Mouse (Mus musculus) hindbrain, embryonic 11.5 days (tissue): ENCODE measurements around the gene Mlycd. TPM values are rescaled to one million over a fixed set of nuclear protein-coding genes. Genes with fewer than 3 reads are reported as not detected.

Experiments used
- ATAC-seq: fragments of 200-750 bp; cut with Nextera tagmentation; 2 replicates; pipeline ENCODE4 v1.8.0; 2017; ENCODE audit warnings: mild to moderate bottlenecking, moderate TSS enrichment, moderate library complexity; ENCODE audit not compliant: low FRiP score
- DNase-seq: peaks from one replicate; pipeline ENCODE4 v3.0.0-alpha.2; 2015; ENCODE audit warnings: low spot score
- H3K27ac ChIP-seq: fragments of 300-500 bp; sonication (generic); 2 replicates; pipeline ENCODE4 v1.5.1; 2014; ENCODE audit warnings: mild to moderate bottlenecking, low read depth, low read length
- H3K27me3 ChIP-seq: fragments of 300-500 bp; sonication (generic); 2 replicates; pipeline ENCODE4 v1.6.1; 2014; ENCODE audit warnings: mild to moderate bottlenecking, low read length, moderate library complexity, mixed read lengths; ENCODE audit not compliant: control insufficient read depth, insufficient read depth
- H3K36me3 ChIP-seq: fragments of 300-500 bp; sonication (generic); 2 replicates; pipeline ENCODE4 v1.6.1; 2014; ENCODE audit warnings: mild to moderate bottlenecking, low read length, moderate library complexity, mixed read lengths; ENCODE audit not compliant: control insufficient read depth, insufficient read depth
- H3K4me1 ChIP-seq: fragments of 300-500 bp; sonication (generic); replicated peaks from 2 replicates; pipeline ENCODE4 v1.6.1; 2014; ENCODE audit warnings: low read length, mixed read lengths; ENCODE audit not compliant: control insufficient read depth, insufficient read depth
- H3K4me2 ChIP-seq: fragments of 300-500 bp; sonication (generic); replicated peaks from 2 replicates; pipeline ENCODE4 v1.6.1; 2014; ENCODE audit warnings: mild to moderate bottlenecking, low read depth, low read length
- H3K4me3 ChIP-seq: fragments of 300-500 bp; sonication (generic); 2 replicates; pipeline ENCODE4 v1.5.1; 2014; ENCODE audit warnings: low read depth, low read length
- H3K9ac ChIP-seq: fragments of 300-500 bp; sonication (generic); 2 replicates; pipeline ENCODE4 v1.6.1; 2014; ENCODE audit warnings: low read depth, low read length
- H3K9me3 ChIP-seq: fragments of 300-500 bp; sonication (generic); 2 replicates; pipeline ENCODE4 v1.6.1; 2016; ENCODE audit warnings: low read length; ENCODE audit not compliant: control insufficient read depth
- WGBS: fragments of 180-500 bp; shearing (Covaris S2); extraction: QIAGEN DNeasy Blood & Tissue Kit; methylation state at CpG from one replicate; pipeline ENCODE4 v1.1.7; 2014; 5-methylcytosine and 5-hydroxymethylcytosine counted together
- polyA plus RNA-seq: library from polyadenylated mRNA; unstranded; fragments of >200 nt; fragmentation: Nextera tagmentation; extraction: Ambion mirVana; gene quantifications from 2 replicates; pipeline ENCODE4 v1.2.1, GENCODE M21; 2014

Mlycd gene
- polyA plus RNA-seq, 1 experiment from 2014 or later = 9.2 TPM

DNA sequence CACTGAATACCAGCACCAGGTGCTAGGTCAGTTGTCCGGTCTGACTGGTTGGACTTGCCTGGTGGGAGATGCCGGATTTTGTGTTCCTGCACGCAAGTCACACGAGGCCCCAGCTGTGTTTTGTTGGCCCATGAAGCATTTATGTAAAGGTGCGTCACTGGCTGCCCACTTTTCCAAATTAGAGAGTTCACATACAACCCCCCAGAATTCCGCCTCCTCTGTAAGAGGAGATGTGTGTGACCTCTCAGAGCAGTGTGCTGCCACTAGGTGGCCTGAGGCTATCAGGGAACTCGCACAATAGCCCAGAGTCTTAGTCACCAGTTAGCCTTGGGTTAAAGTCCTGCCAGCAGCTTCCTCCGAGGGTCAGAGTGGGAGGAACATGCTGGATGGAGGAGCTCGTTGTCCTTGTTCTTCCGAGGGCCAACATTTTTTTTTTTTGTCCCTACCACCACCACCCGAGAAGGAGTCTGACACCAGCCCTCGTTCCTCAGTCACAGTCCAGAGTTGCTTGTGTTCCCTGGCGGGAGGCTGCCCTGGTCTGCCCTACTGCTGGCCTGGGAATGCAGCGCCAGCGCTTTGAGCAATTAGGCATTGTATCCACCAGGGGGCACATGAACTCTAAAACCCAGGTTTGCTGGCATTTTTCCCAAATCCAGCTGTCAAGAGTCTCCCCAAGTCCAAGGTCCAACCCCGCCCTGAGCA, 45.7 kb downstream of the Mlycd start:
- Histone ChIP-seq H3K4me2 (peak overlapping the region; percentile 9; the same call in 1 of the 2 replicates), H3K4me1 (no peaks in the 10 kb centered on the region), H3K9ac (no peak overlapping the region), H3K36me3 (no peaks in the 10 kb centered on the region), H3K9me3 (no peaks in the 10 kb centered on the region), H3K27ac (no peak overlapping the region), H3K27me3 (no peaks in the 10 kb centered on the region), H3K4me3 (no peak overlapping the region)
- DNase-seq = peak; percentile 86
- ATAC-seq = peak; percentile 61
- WGBS = 13% methylated on average over 16 of the region's 16 CpGs

DNA sequence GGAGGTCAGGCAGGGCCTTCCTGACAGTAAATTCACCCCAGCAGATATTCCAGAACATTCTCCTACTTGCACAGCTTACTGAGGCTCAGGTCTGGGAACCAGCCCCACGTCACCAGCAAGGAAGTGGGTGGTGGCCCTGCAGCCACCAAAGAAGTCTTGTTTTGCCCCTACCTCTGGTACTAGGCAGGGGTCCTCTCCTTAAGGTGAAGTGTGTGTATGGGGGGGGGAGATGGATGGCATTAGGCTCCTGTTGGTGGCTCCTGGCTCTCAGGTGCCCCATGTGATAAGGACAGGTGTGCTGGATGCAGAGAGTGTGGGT, 46.2 kb downstream of the Mlycd start:
- Histone ChIP-seq H3K4me3 (no peak overlapping the region), H3K9me3 (no peaks in the 10 kb centered on the region), H3K4me1 (no peaks in the 10 kb centered on the region), H3K36me3 (no peaks in the 10 kb centered on the region), H3K4me2 (no peak overlapping the region), H3K27me3 (no peaks in the 10 kb centered on the region), H3K9ac (no peak overlapping the region), H3K27ac (no peak overlapping the region)
- ATAC-seq = peak; percentile 26; the same call in 1 of the 2 replicates
- no peak for DNase-seq
- WGBS = 40% methylated on average over 1 of the region's 1 CpGs

DNA sequence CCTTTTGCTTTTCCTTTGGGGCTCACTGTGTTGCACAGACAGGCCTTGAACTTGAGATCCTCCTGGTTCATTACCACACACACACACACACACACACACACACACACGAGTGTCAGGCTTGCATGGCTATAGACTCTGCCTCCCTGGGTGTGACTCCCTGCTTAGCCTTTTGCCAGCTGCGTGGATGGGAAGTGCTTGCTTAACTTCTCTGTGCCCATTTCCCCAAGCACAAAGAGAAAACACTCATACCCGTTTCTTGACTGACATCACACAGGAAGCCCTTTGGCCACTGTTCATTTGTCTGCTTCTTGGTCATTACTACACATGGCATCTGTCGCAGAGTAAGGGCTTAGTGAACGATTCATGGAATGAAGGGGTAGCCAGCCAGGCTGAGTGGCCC, 47.3 kb downstream of the Mlycd start:
- ATAC-seq (no peak), DNase-seq (no peak)
- Histone ChIP-seq H3K9me3 (no peaks in the 10 kb centered on the region), H3K36me3 (no peaks in the 10 kb centered on the region), H3K4me1 (no peaks in the 10 kb centered on the region), H3K9ac (no peak overlapping the region), H3K4me2 (no peak overlapping the region), H3K4me3 (no peak overlapping the region), H3K27me3 (no peaks in the 10 kb centered on the region; the same call in 1 of the 2 replicates), H3K27ac (no peak overlapping the region)
- 73% methylated on average over 5 of the region's 5 CpGs for whole genome bisulfite sequencing

DNA sequence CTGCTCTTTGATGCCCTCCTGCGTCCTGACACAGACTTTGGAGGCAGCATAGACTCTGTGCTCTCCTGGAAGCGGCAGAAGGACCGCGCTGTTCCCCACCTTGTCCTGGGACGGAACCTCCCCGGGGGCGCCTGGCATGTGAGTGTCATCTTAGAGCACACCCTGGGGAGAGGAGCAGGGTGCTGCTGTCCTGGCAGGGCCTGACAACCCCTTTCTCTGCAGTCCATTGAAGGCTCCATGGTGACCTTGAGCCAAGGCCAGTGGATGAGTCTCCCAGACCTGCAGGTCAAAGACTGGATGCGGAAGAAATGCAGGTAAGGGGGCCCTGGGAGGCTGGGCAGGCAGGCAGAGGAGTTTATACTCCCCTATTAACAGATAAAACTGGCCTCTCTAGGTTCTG, 48.3 kb downstream of the Mlycd start:
- WGBS = 92% methylated on average over 8 of the region's 8 CpGs
- no peaks in the 10 kb centered on the region for H3K4me1 ChIP-seq
- H3K9ac ChIP-seq = no peak overlapping the region
- ATAC-seq = no peak
- H3K4me2 ChIP-seq = no peak overlapping the region
- no peak overlapping the region for H3K27ac ChIP-seq
- H3K36me3 ChIP-seq = no peaks in the 10 kb centered on the region
- peaks cover 5% of the 10 kb centered on the region for H3K27me3 ChIP-seq
- no peak for DNase-seq
- H3K9me3 ChIP-seq = no peaks in the 10 kb centered on the region
- H3K4me3 ChIP-seq = no peak overlapping the region

DNA sequence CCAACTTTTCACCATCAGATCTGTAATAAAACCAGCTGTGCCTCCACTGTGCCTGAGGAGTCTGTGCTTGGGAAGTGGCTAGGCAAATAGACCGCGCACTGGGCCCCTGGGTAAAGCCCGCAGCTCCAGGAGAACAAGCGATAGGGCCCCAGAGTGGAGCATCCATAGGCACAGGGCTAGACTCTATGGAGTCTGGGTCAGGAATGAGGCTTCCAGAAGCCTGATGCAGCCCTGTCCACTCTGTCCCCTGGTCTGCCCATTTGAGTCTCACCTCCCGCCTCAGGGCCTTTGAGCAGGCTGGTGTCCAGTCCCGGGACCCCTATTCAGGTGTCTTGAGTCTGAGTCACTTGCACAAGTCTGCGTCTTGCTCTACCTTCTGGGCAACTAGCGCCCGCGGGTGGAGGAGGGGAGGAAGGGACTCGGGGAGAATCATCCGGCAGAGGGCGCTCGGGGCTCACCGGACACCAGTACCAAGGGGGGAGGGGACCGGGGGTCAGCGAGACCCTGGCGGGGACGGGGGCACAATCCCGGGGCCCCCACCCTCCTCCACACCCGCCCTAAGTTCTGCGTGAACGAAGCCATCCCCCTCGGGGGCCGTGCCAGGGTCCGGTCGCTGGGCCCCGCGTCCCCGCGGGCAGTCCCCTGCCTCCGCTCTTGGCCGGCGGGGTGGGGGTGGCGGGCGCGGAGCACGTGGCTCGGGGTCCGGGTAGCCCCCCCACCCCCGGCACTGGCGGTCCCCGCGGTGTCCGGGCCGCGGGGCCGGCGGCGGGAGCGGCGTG, 51.7 kb downstream of the Mlycd start, which contains the start of gene Necab2:
Gene Necab2 (plus strand): TSS at position 509 of the 779 bp plus-strand sequence.
- WGBS = 7% methylated on average over 12 of the region's 52 CpGs
- Histone ChIP-seq H3K9me3 (no peaks in the 10 kb centered on the region), H3K4me3 (peak within 1 kb of the TSS; percentile 73), H3K9ac (peak within 1 kb of the TSS; percentile 78), H3K4me1 (no peaks in the 10 kb centered on the region), H3K4me2 (peak within 1 kb of the TSS; percentile 89), H3K27me3 (peaks cover 11% of the 10 kb centered on the region), H3K36me3 (no peaks in the 10 kb centered on the region), H3K27ac (no peak within 1 kb of the TSS)
- ATAC-seq (peak; percentile 68), DNase-seq (peak; percentile 94)

DNA sequence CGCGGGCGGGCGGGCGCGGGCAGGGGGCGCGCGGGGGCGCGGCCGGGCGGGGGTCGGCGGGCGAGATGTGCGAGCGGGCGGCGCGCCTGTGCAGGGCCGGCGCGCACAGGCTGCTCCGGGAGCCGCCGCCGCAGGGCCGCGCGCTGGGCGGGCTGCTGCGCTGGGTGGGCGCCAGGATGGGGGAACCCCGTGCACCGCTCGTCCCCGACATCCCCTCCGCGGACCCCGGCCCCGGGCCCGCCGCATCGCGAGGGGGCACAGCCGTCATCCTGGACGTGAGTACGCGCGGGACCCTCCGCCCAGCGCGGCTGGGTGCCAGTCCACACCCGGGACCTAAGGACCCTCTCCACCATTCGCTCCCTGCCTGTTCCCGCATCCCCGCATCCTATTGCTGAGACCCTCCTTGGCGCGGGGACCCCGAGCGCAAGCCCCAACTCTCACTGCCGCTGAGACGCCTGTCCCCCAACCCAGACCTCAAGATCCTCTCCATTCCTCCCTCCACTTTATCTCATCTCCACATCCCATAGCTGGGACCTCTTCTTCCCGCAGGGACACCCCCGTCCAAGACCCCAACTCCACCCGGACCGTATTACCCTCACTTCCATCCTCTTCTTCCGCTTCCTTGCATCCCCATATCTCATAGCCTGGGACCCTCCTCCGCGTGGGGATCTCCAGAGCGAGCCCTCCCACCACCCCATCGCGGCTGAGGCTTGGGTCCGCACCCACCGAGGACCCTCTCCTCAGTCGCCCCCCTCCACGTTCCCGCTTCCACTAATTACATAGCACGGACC, 52.5 kb downstream of the Mlycd start:
- peak overlapping the region; percentile 89 for H3K4me2 ChIP-seq
- no peak overlapping the region for H3K27ac ChIP-seq
- ATAC-seq (peak; percentile 46; the same call in 1 of the 2 replicates), DNase-seq (peak; percentile 57)
- no peaks in the 10 kb centered on the region for H3K9me3 ChIP-seq
- no peaks in the 10 kb centered on the region for H3K4me1 ChIP-seq
- H3K9ac ChIP-seq = peak overlapping the region; percentile 78
- peaks cover 11% of the 10 kb centered on the region for H3K27me3 ChIP-seq
- H3K4me3 ChIP-seq = peak overlapping the region; percentile 73
- WGBS = 0% methylated on average over 52 of the region's 80 CpGs
- no peaks in the 10 kb centered on the region for H3K36me3 ChIP-seq

DNA sequence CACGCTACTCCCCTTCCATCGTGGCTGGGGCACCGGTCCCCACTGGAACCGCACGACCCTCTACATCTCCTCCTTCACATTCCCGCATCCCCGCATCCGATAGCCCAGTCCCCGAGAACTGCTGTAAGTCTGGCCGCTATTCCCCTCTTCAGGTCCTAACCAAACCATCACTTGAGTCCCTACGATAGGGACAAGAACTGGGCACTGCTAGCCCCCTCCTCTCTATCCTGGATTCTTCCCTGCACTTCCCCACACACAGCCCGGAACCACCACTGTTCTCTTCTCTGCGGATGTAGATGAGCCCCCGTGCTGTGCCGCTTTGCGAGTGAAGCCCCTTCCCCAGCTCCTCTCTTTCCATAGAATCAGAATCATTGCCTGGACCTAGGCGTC, 53.1 kb downstream of the Mlycd start:
- Histone ChIP-seq H3K36me3 (no peaks in the 10 kb centered on the region), H3K27me3 (peaks cover 11% of the 10 kb centered on the region), H3K9me3 (no peaks in the 10 kb centered on the region), H3K9ac (peak overlapping the region; percentile 78), H3K4me2 (peak overlapping the region; percentile 89), H3K4me1 (no peaks in the 10 kb centered on the region), H3K4me3 (peak overlapping the region; percentile 73), H3K27ac (no peak overlapping the region)
- DNase-seq (no peak), ATAC-seq (no peak)
- WGBS = 1% methylated on average over 17 of the region's 17 CpGs

DNA sequence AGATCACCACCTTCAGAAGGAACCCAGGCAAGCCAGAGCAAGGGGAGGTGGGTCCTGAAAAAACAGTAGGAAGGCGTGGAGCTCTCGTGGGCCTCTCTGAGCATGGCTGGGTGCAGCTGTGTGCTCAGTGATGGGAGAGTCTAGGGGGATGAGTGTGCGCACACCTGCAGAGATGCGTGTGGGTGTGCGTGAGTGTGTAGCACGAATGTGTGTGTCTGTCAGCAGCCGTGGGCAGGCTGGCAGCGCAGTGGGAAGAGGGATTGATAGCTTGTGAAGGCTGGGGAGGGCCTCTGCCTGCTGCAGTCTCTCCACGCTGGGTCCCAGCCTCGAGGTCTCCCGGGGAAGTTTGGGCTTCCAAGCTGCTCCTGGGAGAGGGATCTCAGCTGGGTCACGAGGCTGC, 54.9 kb downstream of the Mlycd start:
- ATAC-seq = no peak
- Histone ChIP-seq H3K27me3 (peaks cover 11% of the 10 kb centered on the region), H3K9ac (no peak overlapping the region)

More for the DNA sequence above, 54.9 kb downstream of the Mlycd start:
- no peaks in the 10 kb centered on the region for H3K9me3 ChIP-seq
- no peak overlapping the region for H3K4me2 ChIP-seq
- H3K4me1 ChIP-seq = no peaks in the 10 kb centered on the region
- no peak for DNase-seq
- no peak overlapping the region for H3K27ac ChIP-seq
- H3K4me3 ChIP-seq = no peak overlapping the region
- 68% methylated on average over 12 of the region's 12 CpGs for WGBS
- no peaks in the 10 kb centered on the region for H3K36me3 ChIP-seq
